Mouse (Mus musculus): ENCODE data around the gene Slc35f6.
A peak's percentile ranks its signal among the peaks of the same experiment; 100 is the strongest.

Slc35f6 gene

DNA sequence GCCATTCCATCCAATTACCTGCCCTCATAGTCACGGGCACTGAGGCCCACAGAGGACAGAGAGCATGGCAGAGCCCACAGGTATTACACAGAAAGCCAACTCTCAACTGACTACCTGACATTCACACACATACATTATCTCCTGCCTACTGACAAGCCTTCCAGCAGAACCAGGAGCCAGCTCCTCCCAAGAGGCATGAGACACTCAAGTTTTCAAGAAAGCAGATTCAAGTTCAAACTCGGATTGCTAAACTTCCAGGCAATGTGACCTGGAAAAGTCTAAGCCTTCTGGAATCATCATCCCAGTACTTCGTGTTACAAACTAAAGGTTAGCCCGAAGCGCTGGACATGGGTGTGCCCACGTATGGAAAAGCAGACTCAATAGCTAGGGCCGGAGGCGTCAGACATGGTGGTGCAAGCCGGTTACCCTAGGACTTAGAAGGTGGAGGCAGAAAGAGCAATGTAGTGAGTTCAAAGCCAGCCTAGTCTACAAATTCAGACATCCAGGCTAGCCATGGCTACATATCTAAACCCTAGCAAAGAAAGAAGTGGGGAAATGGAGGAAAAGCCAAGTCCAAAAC, 26.4 kb upstream of the Slc35f6 start:
- no peak for DNase-seq (ENCODE audit: low spot score in 2 of 2)

DNA sequence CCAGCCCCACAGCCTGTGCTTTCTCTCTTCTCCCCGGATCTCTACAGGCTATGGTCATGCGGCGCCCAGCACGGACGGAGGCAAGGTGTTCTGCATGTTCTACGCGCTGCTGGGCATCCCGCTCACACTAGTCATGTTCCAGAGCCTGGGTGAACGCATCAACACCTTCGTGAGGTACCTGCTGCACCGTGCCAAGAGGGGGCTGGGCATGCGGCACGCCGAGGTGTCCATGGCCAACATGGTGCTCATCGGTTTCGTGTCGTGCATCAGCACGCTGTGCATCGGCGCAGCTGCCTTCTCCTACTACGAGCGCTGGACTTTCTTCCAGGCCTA, 25.9 kb upstream of the Slc35f6 start:
- DNase-seq (ENCODE audit: low spot score in 2 of 2): no peak

DNA sequence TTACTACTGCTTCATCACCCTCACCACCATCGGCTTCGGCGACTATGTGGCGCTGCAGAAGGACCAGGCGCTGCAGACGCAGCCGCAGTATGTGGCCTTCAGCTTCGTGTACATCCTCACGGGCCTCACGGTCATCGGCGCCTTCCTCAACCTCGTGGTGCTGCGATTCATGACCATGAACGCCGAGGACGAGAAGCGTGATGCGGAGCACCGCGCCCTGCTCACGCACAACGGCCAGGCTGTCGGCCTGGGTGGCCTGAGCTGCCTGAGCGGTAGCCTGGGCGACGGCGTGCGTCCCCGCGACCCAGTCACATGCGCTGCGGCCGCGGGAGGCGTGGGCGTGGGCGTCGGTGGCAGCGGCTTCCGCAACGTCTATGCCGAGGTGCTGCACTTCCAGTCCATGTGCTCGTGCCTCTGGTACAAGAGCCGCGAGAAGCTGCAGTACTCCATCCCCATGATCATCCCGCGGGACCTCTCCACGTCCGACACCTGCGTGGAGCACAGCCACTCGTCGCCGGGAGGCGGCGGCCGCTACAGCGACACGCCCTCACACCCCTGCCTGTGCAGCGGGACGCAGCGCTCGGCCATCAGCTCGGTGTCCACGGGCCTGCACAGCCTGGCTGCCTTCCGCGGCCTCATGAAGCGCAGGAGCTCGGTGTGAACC, 25.4 kb upstream of the Slc35f6 start:
- DNase-seq (ENCODE audit: low spot score in 2 of 2): peak in 1 of 2 experiments; percentile 27

DNA sequence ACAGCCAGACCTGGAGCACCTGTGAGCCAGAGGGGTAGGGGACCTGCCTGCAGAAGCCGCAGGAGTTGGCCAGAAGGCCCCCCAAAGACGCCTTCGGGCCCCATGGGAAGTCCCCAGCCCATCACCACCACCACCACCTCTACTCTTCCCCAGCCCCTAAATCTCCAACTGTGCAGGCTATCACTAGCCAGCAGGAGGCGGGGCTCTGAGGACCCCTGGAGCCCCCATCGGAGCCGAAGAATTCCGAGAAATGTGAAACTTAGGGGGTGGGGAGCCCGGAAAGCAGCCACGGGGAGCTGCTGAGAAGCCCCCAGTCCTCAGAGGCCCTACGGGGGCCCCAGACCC, 24.9 kb upstream of the Slc35f6 start:
- DNase-seq (ENCODE audit: low spot score in 2 of 2): no peak

DNA sequence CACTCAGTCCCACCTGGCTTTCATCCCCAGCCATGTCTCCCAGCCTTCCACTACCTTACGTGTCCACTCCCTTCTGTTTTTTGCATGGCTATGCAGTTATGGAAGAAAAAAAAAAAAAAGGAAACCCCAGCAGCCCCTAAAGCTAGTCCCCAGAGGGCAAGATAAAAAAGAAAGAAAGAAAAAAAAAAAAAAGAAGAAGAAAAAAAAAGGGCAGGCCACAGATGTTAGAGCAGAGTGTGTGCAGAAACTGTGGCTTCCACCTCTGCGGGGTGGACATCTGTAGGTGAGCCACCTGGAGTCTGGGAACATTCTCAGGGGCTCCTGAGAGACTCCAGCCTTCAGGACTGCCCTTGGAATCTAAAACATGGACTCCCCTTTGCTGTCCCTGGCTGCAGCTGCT, 24.4 kb upstream of the Slc35f6 start:
- no peak for DNase-seq (ENCODE audit: low spot score in 2 of 2)

DNA sequence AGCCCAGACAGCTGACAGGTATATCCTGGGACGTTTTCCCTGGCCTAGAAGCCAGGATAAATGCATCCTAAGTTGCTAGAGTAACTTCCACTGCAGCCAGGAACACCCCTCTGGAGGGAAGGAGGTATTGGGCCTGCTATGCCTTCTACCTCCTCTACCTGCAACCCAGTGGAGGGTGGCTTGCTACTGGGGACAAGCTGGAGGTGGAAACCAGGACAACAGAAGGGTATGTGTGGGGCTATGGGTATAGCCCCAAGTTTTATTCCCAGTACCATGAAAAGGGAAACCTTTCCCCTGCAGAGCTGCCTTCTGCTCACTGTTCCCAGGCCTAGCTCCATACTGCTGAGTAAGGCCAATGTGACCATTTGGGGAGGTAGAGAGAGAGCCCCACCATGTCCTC, 23.4 kb upstream of the Slc35f6 start:
- no peak for DNase-seq (ENCODE audit: low spot score in 2 of 2)

DNA sequence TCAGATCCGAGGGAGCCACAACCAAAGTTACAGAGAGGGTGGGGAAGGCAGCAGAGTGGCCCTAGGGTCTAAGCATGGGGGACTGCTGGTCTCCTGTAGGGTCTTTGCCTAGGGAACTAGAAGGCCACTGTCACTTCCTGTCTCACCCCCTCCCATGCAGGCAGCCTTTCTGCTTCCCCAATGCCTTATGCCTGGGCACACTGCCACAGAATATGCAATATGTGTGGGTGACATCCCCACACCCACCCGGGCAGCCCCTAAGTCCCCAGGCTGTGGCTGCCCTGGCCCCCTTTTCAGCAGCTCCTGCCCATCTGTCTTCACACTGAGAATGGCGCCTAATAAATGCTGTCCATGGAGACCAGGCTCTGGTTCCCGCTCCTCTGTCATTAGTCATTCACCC, 22.8 kb upstream of the Slc35f6 start:
- DNase-seq (ENCODE audit: low spot score in 2 of 2): no peak

DNA sequence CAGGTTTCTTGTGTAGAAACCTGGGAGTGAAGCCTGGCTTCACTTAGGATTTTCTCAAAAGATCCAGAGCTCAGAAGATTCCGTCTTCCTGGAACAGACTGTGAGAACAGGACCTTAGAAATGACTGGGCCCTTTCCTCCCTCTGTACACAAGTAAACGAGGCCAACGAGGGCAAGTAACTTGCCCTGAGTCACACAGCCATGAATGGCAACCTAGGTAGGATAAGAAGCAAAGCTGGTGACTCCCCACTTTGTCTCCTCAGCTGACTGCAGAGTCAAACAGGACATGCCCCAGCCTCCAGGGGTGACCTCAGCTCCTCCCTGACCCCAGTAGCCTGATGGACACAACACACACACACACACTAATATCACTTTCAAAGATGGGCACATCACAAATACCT, 22.4 kb upstream of the Slc35f6 start:
- no peak for DNase-seq (ENCODE audit: low spot score in 2 of 2)

DNA sequence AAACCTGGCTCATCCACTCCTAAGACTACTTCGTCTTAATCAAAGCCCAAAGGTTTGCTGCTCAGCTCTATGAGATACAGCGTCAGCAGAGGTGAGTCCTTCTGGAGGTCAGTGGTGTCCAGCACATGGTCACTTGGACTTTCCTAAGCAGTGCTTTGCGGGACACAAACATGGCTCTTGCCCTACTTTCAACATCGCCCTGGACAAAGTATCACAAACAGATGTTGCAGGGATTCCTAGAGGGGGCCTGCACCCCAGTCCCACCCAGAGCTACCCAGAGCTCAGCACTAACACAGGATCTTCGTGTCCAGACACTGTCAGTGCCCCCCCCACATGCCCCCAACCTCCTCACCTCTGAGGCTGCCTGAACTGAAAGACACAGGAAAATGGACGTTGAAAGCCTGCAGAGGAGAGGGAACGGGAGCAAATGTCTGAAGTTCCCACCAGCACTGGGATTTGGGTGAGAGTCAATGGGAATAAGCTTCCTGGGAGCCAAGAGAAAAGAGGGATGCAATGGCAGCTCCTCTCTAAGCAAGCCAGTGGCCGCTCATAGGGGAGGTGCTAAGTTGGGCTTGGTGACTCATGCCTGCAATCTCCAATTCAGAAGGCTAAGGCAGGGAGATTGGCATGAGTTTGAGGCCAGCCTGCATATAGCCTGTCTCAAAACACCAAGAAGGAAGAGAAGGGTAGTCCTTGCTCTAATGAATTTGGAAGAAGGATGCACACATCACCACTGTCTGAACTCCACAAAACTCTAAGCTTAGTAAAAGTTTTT, 21.2 kb upstream of the Slc35f6 start:
- no peak for DNase-seq (ENCODE audit: low spot score in 2 of 2)

DNA sequence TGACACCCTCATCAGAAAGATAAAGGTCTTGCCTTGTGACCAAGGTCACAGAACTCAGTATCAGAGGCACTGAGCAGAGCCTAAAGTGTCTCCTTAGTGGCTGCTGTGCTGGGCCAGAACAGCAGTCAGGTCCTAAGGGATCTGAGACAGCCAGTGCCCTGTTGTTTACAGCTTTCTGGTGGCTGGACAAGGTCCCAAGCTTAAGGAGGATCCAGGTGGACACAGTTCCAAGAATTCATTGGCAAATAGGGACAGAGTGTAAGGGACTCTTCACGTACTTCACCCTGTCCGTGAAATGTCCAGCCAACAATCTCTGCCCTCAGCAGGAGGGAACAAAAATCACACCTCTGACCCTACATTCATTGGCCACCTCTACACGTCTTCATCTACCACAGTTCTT, 19.2 kb upstream of the Slc35f6 start:
- DNase-seq (ENCODE audit: low spot score in 2 of 2): no peak

DNA sequence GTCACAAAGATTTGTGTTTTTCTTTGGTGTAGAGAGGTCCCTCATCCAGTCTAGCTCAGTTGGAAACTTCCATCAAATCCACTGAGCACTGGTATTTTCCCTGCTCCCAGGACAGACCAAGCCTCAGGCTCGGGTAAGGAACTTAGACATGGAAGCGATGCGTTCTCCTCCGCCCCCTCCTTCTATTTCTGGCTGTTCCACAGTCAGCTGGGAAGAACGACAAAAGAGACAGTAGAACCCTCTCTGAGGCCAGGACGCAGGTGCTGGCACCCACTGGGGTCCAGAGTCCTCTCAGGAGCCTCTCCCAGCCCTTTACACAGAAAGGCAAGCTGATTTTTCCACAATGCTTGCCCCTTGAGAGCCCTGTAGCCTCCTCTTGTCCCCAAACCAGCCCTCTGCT, 17.3 kb upstream of the Slc35f6 start:
- no peak for DNase-seq (ENCODE audit: low spot score in 2 of 2)

DNA sequence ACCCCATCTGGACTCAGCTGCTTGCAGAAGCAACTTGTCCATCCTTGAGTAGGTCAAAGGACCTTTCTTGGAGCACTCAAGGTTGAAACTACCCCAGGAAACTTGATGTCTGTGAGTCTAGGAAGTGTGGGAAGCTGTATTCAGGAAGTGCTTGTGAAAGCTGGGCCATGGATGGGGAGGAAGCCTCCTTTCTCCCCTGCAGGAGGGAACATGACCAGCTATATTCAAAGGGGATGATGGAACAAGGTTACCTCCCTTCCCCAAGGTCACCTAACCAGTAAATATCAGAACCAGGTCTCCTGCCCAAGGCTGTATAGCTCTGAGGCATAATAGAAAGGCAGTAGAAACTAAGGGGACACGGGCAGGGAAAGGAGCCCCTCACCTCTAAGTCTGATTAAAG, 15.6 kb upstream of the Slc35f6 start:
- no peak for DNase-seq (ENCODE audit: low spot score in 2 of 2)

DNA sequence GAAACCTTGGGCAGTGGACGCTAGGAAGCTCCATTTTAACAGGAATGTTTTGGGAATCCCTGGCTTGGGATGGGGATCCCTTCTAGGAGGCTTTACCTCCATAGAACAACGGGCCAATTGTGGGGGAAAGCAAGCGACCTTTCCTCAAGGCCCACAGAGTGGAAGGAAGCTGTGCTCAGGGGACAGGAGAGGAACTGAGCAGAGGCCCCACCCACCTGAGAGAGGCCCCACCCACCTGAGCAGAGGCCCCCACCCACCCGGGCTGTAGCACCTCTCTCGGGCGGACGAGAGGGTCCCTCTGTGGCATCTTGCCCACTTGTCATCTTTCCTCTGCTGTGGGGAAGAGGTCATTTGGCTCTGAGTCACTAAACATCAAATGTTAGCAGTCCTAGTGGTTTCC, 10.7 kb upstream of the Slc35f6 start:
- DNase-seq (ENCODE audit: low spot score in 2 of 2): no peak

DNA sequence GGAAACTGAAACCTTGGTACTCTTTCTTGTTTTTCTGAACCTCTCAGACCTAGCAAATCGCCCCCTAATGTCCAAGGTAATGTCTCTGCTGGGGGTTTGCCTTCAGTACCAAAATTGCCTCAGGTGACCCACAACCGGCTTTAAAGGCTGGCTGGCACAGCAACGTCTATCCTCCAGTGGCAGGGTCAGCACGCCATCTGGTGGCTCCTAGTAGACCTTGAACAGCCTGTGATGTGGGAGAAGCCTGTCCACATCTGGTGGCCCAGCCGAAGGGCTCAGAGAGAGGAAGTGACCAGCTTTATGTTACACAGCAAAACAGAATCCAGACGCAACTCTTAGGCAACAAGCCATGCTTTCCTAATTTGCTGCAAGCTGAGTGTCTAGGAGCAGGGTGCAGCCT, 9.7 kb upstream of the Slc35f6 start:
- peak; percentile 66 to 79 for DNase-seq (ENCODE audit: low spot score in 2 of 2)

DNA sequence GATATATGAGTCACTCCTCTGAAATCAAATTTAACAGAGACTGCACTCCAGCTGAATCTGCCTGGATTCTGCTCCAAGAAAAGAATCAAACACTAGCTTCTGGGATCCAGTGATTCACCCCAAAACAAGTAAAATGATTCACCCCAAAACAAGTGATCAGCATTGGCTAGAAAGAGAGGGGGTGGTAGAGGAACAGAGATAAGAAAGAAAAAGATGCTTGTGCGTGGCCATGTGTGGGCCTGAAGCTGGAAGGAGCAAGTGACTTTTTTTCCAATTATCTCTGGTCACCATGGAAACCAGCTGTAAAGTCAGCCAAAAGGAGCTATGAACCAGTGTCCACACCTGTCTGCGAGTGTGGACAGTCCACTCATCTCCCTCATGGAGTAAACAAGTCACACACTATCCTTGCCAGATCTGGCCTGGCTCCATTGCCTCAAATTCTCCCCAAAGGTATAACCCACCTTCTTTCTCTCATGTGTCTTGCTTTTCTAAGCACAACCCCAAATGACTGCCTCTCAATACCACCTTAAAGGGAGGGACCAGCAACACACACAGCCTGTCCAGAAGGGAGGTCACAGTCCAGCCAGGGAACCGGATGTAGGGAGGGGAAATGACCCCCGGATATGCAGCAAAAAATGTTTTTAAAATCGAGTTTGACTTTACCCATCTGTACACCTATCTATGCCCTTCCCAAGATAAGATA, 4.1 kb upstream of the Slc35f6 start:
- no peak for DNase-seq (ENCODE audit: low spot score in 2 of 2)

DNA sequence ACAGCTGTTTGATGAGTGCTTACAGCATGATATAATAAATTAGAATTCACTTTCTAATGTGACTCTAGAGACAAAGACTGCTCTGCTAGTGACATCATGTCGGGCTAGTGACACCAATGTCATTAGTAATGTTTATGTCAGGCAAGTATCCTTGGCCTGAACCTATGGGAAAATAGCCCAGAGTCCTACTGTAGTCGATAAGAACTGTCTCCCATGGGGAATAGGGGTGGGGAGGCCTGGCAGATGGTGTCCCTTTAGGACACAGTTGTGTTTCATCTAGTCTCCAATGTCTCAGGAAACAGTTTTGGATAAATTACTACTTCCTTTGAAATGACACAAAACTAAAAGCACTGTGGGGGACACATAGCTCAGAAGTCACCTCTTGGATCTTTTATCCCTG, 1.7 kb upstream of the Slc35f6 start:
- no peak for DNase-seq (ENCODE audit: low spot score in 2 of 2)

DNA sequence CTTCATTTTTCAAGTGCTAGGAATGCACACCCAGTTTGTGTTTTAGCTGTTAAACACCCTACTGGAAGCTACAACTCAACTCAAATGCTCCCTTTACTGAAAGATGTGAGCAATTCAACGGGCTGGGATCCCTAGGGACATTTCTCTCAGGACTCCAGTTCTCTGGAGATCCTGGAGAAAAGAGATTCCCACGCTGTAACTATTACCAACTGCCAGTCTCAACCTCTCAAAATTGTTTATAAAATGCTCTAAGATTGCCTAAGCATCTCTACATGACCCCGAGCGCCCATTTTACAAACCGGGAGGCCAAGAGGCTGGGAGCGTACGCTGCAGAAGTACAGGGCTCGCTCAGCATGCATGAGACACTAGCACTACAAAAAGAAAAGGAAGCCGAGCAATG, 337 bp upstream of the Slc35f6 start:
- DNase-seq (ENCODE audit: low spot score in 2 of 2): no peak

DNA sequence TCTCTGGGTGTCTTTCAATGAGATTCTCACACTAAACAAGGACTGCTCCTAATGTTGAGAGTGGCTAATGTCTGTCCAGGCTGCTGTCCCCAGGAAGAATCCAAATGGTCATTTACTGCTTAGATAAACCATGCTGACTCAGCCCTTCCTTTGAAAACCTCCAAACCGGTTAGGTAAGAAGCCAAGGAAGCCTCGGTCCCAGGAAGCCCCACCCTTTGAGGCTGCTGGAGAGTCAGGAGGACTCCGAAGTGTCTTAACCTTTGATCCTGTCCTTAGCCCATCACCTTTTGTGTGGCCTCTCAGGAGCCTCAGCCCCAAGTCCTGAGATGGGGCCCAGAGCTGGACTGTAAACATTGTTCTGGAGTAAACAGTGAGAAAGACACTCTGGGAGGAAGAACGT, 1.8 kb downstream of the Slc35f6 start:
- no peak for DNase-seq (ENCODE audit: low spot score in 2 of 2)

DNA sequence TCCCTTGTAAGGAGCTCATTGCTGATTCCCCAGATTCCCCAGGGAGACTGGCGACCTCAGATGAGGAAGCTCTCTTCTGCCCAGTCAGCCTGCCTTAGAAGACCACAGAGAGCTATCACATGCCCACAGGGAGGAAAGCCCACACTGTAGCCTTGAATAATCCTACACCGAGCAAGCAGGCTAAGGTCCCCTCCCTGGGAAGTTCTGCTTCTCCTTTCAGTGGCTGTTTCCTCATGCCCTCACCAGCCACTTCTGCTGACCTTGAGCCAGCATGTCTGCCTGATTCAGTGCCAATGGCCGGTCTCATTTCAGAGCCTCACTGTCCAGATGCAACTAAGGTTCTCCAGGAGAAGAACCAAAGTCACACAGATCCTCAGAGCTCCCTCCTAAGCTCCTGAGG, 3.0 kb downstream of the Slc35f6 start:
- no peak for DNase-seq (ENCODE audit: low spot score in 2 of 2)

DNA sequence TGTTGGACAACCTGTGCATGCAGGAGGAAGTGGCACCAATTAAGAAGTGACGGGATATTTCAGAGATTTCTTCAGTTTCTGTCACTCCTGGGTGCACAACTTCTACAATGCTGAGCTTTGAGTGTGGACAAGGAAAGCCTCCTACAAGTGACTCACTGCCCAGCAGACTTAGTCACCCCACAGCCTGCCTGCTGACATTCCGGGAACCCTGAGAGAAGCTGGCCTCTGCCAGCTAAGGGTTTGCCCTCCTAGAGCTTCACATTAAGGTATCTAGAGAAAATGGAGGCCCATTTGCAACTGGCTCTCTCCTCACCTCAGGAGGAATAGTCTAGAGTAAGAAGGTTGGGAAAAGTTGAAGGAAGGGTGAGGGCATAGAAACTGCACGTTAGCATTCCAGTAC, 3.8 kb downstream of the Slc35f6 start:
- DNase-seq (ENCODE audit: low spot score in 2 of 2): no peak

DNA sequence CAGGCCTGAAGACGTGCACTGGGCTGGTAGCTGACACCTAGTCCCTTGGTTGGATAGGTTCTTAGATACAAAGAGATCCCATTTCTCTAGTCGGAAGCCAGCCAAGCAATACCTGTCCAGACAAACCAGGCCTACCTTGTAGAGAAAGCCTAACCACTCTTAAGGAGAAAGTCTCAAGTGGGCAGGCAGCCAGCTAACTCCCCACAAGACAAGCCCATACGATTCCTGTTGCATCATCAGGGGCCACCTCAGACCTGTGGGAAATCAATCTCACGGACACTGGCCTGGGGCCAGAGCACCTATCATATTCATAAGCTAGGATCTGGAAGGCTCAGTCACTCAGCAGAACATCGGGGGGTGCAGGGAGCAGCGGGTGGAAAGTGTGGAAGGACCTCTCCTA, 5.5 kb downstream of the Slc35f6 start:
- DNase-seq (ENCODE audit: low spot score in 2 of 2): no peak

DNA sequence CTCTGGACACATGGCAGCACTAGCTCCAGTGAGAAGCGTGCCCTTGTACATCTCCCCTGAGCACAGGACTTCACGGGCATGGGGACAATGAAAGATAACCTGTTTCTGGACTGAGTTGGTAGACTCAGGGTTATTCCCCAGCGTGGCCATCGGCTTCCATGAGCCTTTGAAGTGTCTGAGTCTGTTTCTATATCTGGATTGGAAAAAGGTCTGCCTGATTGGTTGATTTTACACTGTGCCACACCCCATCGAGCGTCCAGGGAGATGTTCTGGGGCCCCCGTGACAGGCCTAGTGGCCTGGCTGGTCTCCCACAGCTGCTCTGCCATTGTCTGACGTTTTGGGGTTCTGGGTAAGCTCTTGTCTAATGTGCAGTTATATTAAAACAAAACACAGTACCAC, 7.3 kb downstream of the Slc35f6 start:
- no peak for DNase-seq (ENCODE audit: low spot score in 2 of 2)

Data from cerebellum, postnatal 4 days (tissue).